Comparison of ENCODE assay signal across 23 mouse cellular contexts in the genomic region with DNA sequence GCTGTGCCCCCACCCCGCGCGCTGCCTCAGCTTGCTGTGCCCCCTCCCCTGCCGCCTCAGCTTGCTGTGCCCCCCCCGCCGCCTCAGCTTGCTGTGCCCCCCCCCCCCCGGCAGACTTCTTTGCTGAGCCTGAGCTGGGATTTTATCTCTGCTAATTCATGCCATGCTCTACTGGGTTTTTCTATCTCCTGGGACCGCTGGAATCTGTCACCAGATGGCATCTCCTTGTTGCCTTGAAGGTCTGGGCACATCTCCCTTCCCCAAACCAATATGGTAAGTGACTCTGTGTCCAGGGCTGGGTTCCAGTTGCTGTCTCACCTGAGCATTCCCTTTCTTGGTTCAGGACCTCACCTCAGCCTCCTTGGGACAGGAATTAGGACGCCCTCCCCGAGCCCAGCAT. TPM values are rescaled to one million over a fixed set of nuclear protein-coding genes. Genes with fewer than 3 reads are reported as not detected.
DNase-seq lines count a peak whose midpoint lies in the region; ATAC-seq and TF ChIP-seq lines count a peak whose summit lies in the region.
"Had no signal": no experiment of that assay in that cellular context is flagged by ENCODE, and none has a peak within 500 bp of the region (broad histone marks: within the 10 kb centered on the region; RNA-seq: fewer than 3 reads in every experiment).

No protein-coding gene starts in this region.

- H3K36me3 ChIP-seq in lung, postnatal 0 days (ENCODE audit: insufficient read depth, low read length), result no peaks in the 10 kb centered on the region
- peaks cover 9% of the 10 kb centered on the region for H3K36me3 ChIP-seq in liver, embryonic 12.5 days

- TF ChIP-seq EP300 in lung, postnatal 0 days (IDR thresholded peaks at IDR 0.05), result no peak

- no peak for TF ChIP-seq POLR2A in brain, embryonic 14.5 days (IDR thresholded peaks at IDR 0.05; ENCODE audit: borderline replicate concordance, extremely low read depth, insufficient read depth, insufficient read length, poor library complexity, severe bottlenecking)

- 57% methylated on average over 8 of the region's 10 CpGs for WGBS in lung, postnatal 0 days
- 42% methylated on average over 9 of the region's 10 CpGs for WGBS in liver, embryonic 12.5 days (ENCODE audit: insufficient replicate concordance)

- no peaks in the 10 kb centered on the region for H3K4me1 ChIP-seq in lung, postnatal 0 days (ENCODE audit: insufficient read depth, low read depth, low read length)
- H3K4me1 ChIP-seq in liver, embryonic 12.5 days, result no peaks in the 10 kb centered on the region

- H3K9ac ChIP-seq in lung, postnatal 0 days (replicated peaks; ENCODE audit: low read depth), result no peak overlapping the region
- no peak overlapping the region for H3K9ac ChIP-seq in liver, embryonic 12.5 days
- H3K9ac ChIP-seq: embryonic facial prominence, embryonic 12.5 days; embryonic facial prominence, embryonic 15.5 days; heart, embryonic 13.5 days had no signal

- no peak overlapping the region for H3K27ac ChIP-seq in lung, postnatal 0 days (ENCODE audit: low read length)
- no peak overlapping the region for H3K27ac ChIP-seq in liver, embryonic 12.5 days
- H3K27ac ChIP-seq: embryonic facial prominence, embryonic 12.5 days; embryonic facial prominence, embryonic 15.5 days; heart, adult 2 months; heart, embryonic 10.5 days; heart, embryonic 13.5 days had no signal

- intact Hi-C loops in left cerebral cortex, postnatal 4 days (cut with DNase I), result no loop called here

- H3K4me2 ChIP-seq in lung, postnatal 0 days (replicated peaks; ENCODE audit: low read depth, low read length), result no peak overlapping the region
- no peak overlapping the region for H3K4me2 ChIP-seq in liver, embryonic 12.5 days
- H3K4me2 ChIP-seq: embryonic facial prominence, embryonic 12.5 days; embryonic facial prominence, embryonic 15.5 days; heart, embryonic 13.5 days had no signal

- no peak overlapping the region for H3K4me3 ChIP-seq in lung, postnatal 0 days (ENCODE audit: low read depth, low read length)
- H3K4me3 ChIP-seq in liver, embryonic 12.5 days, result no peak overlapping the region
- H3K4me3 ChIP-seq: embryonic facial prominence, embryonic 12.5 days; embryonic facial prominence, embryonic 15.5 days; heart, adult 2 months; heart, embryonic 10.5 days; heart, embryonic 13.5 days had no signal

- no peaks in the 10 kb centered on the region for H3K9me3 ChIP-seq in lung, postnatal 0 days (ENCODE audit: low read length)
- no peaks in the 10 kb centered on the region for H3K9me3 ChIP-seq in liver, embryonic 12.5 days (replicated peaks)
- H3K9me3 ChIP-seq: embryonic facial prominence, embryonic 12.5 days; embryonic facial prominence, embryonic 15.5 days; G1E; heart, embryonic 10.5 days; heart, embryonic 13.5 days had no signal

- no peak for ATAC-seq in lung, postnatal 0 days
- no peak for ATAC-seq in liver, embryonic 12.5 days
- ATAC-seq: forebrain, embryonic 14.5 days; intestine, postnatal 0 days had no signal

- no peaks in the 10 kb centered on the region for H3K27me3 ChIP-seq in lung, postnatal 0 days (replicated peaks; ENCODE audit: insufficient read depth, low read length)
- peaks cover 45% of the 10 kb centered on the region for H3K27me3 ChIP-seq in liver, embryonic 12.5 days (replicated peaks)

- peak; percentile 24 to 44 for DNase-seq in cerebellum, postnatal 14 days
- DNase-seq in cerebellum, adult 8-10 months, result no peak
- DNase-seq in left cerebral cortex, postnatal 4 days, result peak; percentile 33
- DNase-seq in left cerebral cortex, adult 8-10 months (ENCODE audit: low spot score in 2 of 2), result no peak
- peak; percentile 27 for DNase-seq in MN1 (ENCODE audit: low spot score)
- peak; percentile 1 for DNase-seq in brain, embryonic 14.5 days (ENCODE audit: low read depth)
- DNase-seq in lung, postnatal 0 days (ENCODE audit: low spot score), result no peak
- DNase-seq: adrenal gland, adult 2 months; adrenal gland, postnatal 14 days; B cell, adult 2 months; gastrocnemius, postnatal 10 days; gastrocnemius, postnatal 36 days; heart, adult 2 months; heart, postnatal 14 days; heart, postnatal 4 days had no signal

- no peak for TF ChIP-seq CTCF in brain, embryonic 14.5 days (IDR thresholded peaks at IDR 0.05; ENCODE audit: borderline replicate concordance, extremely low read depth, insufficient read depth, insufficient read length)
- no peak for TF ChIP-seq CTCF in lung, postnatal 0 days (IDR thresholded peaks at IDR 0.05)

RNA-seq across cellular contexts. Expression of a gene that starts 41.7 kb away (rescaled TPM):
- total RNA-seq in left cerebral cortex, postnatal 4 days (2021), result 10 to 100 TPM; 24.8 to 26.6 TPM
- 10 to 100 TPM; 23.0 to 27.5 (median 24.8) TPM for total RNA-seq in left cerebral cortex, adult 8-10 months (2022)
- polyA plus RNA-seq in brain, embryonic 14.5 days (2012; rRNA removed), result 11.9 and 21.2 TPM in 2 replicates
- polyA plus RNA-seq in lung, postnatal 0 days (2015; fragmentation: Nextera tagmentation; extraction: Ambion mirVana), result 14.9 and 15.4 TPM in 2 replicates
- 41.1 and 41.2 TPM in 2 replicates for polyA plus RNA-seq in liver, embryonic 12.5 days (2016; fragmentation: Nextera tagmentation; extraction: Ambion mirVana)

Comparison
In these comparisons a context has a peak if more than half of its experiments do, and no peak if none do; other contexts are left out.
1. DNase-seq: peak in cerebellum, postnatal 14 days (2 of 2), left cerebral cortex, postnatal 4 days (single experiment), MN1 (single experiment) and brain, embryonic 14.5 days (single experiment); none in cerebellum, adult 8-10 months (single experiment), left cerebral cortex, adult 8-10 months (0 of 2) and lung, postnatal 0 days (single experiment).